Mouse (Mus musculus): ENCODE results near the gene Zfp84. TPM values are rescaled to one million over a fixed set of nuclear protein-coding genes. Genes with fewer than 3 reads are reported as not detected.

Zfp84 gene
- polyA plus RNA-seq, 1 experiment from 2014 or later = 17.3 TPM

MicroRNAs encoded within 50 kb of the gene (microRNA counts, 519-probe panel; counts per million panel counts)
- 31.2 counts per million for microRNA mmu-miR-1964

Small RNAs within 50 kb of the gene (microRNA-seq; reads per million reads assigned to microRNA genes)
- 5.9 reads per million for gene Mir1964 (ENCODE audit: insufficient number of aligned reads)

Other genes with a start within 250 kb of the Zfp84 start
- gene Sipa1l3, start 249.9 kb upstream of the Zfp84 start, polyA plus RNA-seq (2014; fragmentation: Nextera tagmentation; extraction: Ambion mirVana) = 12.2 and 15.9 TPM in 2 replicates
- 0.11 TPM in 1 of 2 replicates, not detected in the other for gene Catsperg2, start 41.5 kb upstream of the Zfp84 start, polyA plus RNA-seq (2014; fragmentation: Nextera tagmentation; extraction: Ambion mirVana)
- gene Zfp30, start 15.4 kb downstream of the Zfp84 start, polyA plus RNA-seq (2014; fragmentation: Nextera tagmentation; extraction: Ambion mirVana) = 10.2 and 11.0 TPM in 2 replicates
- gene Zfp790, start 47.6 kb downstream of the Zfp84 start, polyA plus RNA-seq (2014; fragmentation: Nextera tagmentation; extraction: Ambion mirVana) = 18.6 and 19.0 TPM in 2 replicates
- gene Zfp940, start 85.1 kb downstream of the Zfp84 start, polyA plus RNA-seq (2014; fragmentation: Nextera tagmentation; extraction: Ambion mirVana) = 10.7 and 11.3 TPM in 2 replicates
- gene Zfp420, start 91.4 kb downstream of the Zfp84 start, polyA plus RNA-seq (2014; fragmentation: Nextera tagmentation; extraction: Ambion mirVana) = 10.4 and 13.4 TPM in 2 replicates
- gene Zfp27, start 138.0 kb downstream of the Zfp84 start, polyA plus RNA-seq (2014; fragmentation: Nextera tagmentation; extraction: Ambion mirVana) = 12.4 and 13.7 TPM in 2 replicates
- 7.5 and 7.9 TPM in 2 replicates for gene Zfp383, start 139.7 kb downstream of the Zfp84 start, polyA plus RNA-seq (2014; fragmentation: Nextera tagmentation; extraction: Ambion mirVana)
- 13.1 and 13.2 TPM in 2 replicates for gene Zfp74, start 185.5 kb downstream of the Zfp84 start, polyA plus RNA-seq (2014; fragmentation: Nextera tagmentation; extraction: Ambion mirVana)
- 13.6 and 15.3 TPM in 2 replicates for gene Zfp568, start 215.4 kb downstream of the Zfp84 start, polyA plus RNA-seq (2014; fragmentation: Nextera tagmentation; extraction: Ambion mirVana)

Data from forebrain, embryonic 11.5 days (tissue).